Mouse (Mus musculus): Measurements from ENCODE around the gene BC017158. TPM values are rescaled to one million over a fixed set of nuclear protein-coding genes. Genes with fewer than 3 reads are reported as not detected.

BC017158 gene
- total RNA-seq, 2 experiments from 2014 or later: 23.0 to 24.0 TPM

- no peak for DNase-seq
Measured at GRCm38 (mm10) chr7:128231741-128232140, 66.2 kb downstream of the BC017158 start.

Small RNA genes lying within 50 kb of the gene (microRNA-seq; reads per million reads assigned to microRNA genes)
- gene Mir3103: 0.63 to 4.5 reads per million in 2 experiments

Other genes starting within 250 kb of the BC017158 start
- gene Itgam, start 235.5 kb downstream of the BC017158 start, total RNA-seq (2021): 10 to 100 TPM in 1 of 2 experiments, 1 to 10 TPM in 1; 9.1 to 12.0 TPM
- gene Gm49368, start 235.5 kb downstream of the BC017158 start, total RNA-seq (2021): not detected
- under 1 TPM; 0.12 to 0.33 TPM for gene Itgax, start 168.6 kb downstream of the BC017158 start, total RNA-seq (2021)
- under 1 TPM; 0.20 to 0.25 TPM for gene Itgad, start 143.8 kb downstream of the BC017158 start, total RNA-seq (2021)
- gene Cox6a2, start 91.8 kb downstream of the BC017158 start, total RNA-seq (2021): 1 to 10 TPM; 3.4 to 3.6 TPM
- 10 to 100 TPM; 11.2 to 12.2 TPM for gene Armc5, start 60.8 kb downstream of the BC017158 start, total RNA-seq (2021)
- 1 to 10 TPM; 3.3 to 3.6 TPM for gene 9130023H24Rik, start 60.1 kb downstream of the BC017158 start, total RNA-seq (2021)
- 10 to 100 TPM; 10.9 to 13.7 TPM for gene Tgfb1i1, start 51.4 kb downstream of the BC017158 start, total RNA-seq (2021)
- not detected for gene Slc5a2, start 32.5 kb downstream of the BC017158 start, total RNA-seq (2021)
- 10 to 100 TPM; 44.3 to 47.8 TPM for gene Rgs10, start 120.6 kb upstream of the BC017158 start, total RNA-seq (2021)
- 100 to 1,000 TPM; 116 to 124 TPM for gene Tial1, start 163.5 kb upstream of the BC017158 start, total RNA-seq (2021)
- gene Bag3, start 225.4 kb upstream of the BC017158 start, total RNA-seq (2021): 10 to 100 TPM; 12.0 to 13.9 TPM

Data from layer of hippocampus, postnatal 36 days (tissue).